Mouse (Mus musculus) liver, embryonic 13.5 days (tissue): Measurements from ENCODE around the gene Acly. TPM values are rescaled to one million over a fixed set of nuclear protein-coding genes. Genes with fewer than 3 reads are reported as not detected.
A peak's percentile ranks its signal among the peaks of the same experiment; 100 is the strongest.

Source experiments
- ATAC-seq: fragments of 200-750 bp; cut with Nextera tagmentation; 2 replicates; pipeline ENCODE4 v1.8.0; 2017; ENCODE audit warnings: low read depth, mild to moderate bottlenecking, moderate number of reproducible peaks, moderate library complexity
- DNase-seq: peaks from one replicate; pipeline ENCODE4 v3.0.0; 2022
- H3K27ac ChIP-seq: fragments of 300-500 bp; sonication (generic); 2 replicates; pipeline ENCODE4 v1.5.1; 2015; ENCODE audit warnings: moderate library complexity, mild to moderate bottlenecking, inconsistent platforms
- H3K27me3 ChIP-seq: fragments of 300-500 bp; sonication (generic); 2 replicates; pipeline ENCODE4 v1.6.1; 2015; ENCODE audit warnings: mild to moderate bottlenecking, inconsistent platforms
- H3K36me3 ChIP-seq: fragments of 300-500 bp; sonication (generic); 2 replicates; pipeline ENCODE4 v1.6.1; 2015; ENCODE audit warnings: mild to moderate bottlenecking, inconsistent platforms
- H3K4me1 ChIP-seq: fragments of 300-500 bp; sonication (generic); replicated peaks from 2 replicates; pipeline ENCODE4 v1.6.1; 2015; ENCODE audit warnings: inconsistent platforms
- H3K4me2 ChIP-seq: fragments of 300-500 bp; sonication (generic); 2 replicates; pipeline ENCODE4 v1.6.1; 2015; ENCODE audit warnings: inconsistent platforms, mild to moderate bottlenecking, moderate library complexity
- H3K4me3 ChIP-seq: fragments of 300-500 bp; sonication (generic); replicated peaks from 2 replicates; pipeline ENCODE4 v1.5.1; 2015; ENCODE audit warnings: mild to moderate bottlenecking, inconsistent platforms
- H3K9ac ChIP-seq: fragments of 300-500 bp; sonication (generic); 2 replicates; pipeline ENCODE4 v1.6.1; 2015; ENCODE audit warnings: mild to moderate bottlenecking, inconsistent platforms
- H3K9me3 ChIP-seq: fragments of 300-500 bp; sonication (generic); replicated peaks from 2 replicates; pipeline ENCODE4 v1.6.1; 2016; ENCODE audit warnings: inconsistent platforms
- WGBS: fragments of 180-500 bp; shearing (Covaris S2); methylation state at CpG from one replicate; pipeline ENCODE4 v1.1.7; 2015; ENCODE audit not compliant: insufficient replicate concordance; 5-methylcytosine and 5-hydroxymethylcytosine counted together
- polyA plus RNA-seq: library from polyadenylated mRNA; unstranded; fragments of >200 nt; fragmentation: Nextera tagmentation; extraction: Ambion mirVana; gene quantifications from 2 replicates; pipeline ENCODE4 v1.2.1, GENCODE M21; 2015

The Acly gene
- polyA plus RNA-seq, 1 experiment from 2014 or later, result 86.2 TPM

DNA sequence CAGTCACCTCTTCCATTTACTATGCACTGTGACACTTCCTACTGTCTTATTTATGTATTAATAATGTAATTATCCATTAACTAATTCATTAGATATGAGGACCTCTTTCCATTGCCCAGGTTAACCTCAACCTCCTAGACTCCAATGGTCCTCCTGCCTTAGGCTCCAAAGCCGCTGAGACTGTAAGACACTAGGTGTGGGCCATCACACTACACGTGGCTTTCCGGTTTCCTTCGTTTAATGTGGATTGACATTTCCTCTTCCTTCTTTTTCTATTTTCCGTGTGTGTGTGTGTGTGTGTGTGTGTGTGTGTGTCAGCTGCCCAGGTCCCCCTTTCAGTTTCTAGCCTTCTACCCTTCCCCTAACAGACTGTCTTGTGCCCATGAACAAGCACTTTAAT, 39.4 kb upstream of the Acly start:
- Histone ChIP-seq H3K9ac (no peak overlapping the region), H3K27ac (no peak overlapping the region), H3K4me2 (no peak overlapping the region), H3K36me3 (no peaks in the 10 kb centered on the region), H3K4me3 (no peak overlapping the region), H3K4me1 (peaks cover 12% of the 10 kb centered on the region), H3K27me3 (peaks cover 12% of the 10 kb centered on the region), H3K9me3 (no peaks in the 10 kb centered on the region)
- DNase-seq, result no peak
- 30% methylated on average over 5 of the region's 5 CpGs for WGBS
- ATAC-seq, result no peak

DNA sequence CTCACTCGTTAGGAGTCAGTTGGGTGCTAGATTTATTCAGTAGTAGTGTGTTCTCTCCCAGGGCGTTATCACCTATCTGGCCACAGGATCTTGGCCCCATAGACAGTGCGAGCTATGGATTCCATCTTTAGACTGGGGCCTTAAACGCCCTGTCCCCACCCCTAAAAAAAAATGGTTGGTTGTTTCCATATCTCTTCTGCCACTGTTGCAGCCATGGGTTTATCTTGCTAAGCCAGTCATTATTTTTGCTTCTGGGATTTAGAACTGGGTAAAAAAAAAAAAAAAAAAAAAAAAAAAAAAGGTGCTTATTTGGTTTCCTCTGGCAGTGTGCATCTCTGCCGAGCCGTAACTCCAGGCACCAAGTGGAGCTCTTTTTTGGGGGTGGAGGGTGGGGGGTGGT, 36.9 kb upstream of the Acly start:
- H3K27ac ChIP-seq, result no peak overlapping the region
- H3K9me3 ChIP-seq, result no peaks in the 10 kb centered on the region
- H3K4me2 ChIP-seq, result no peak overlapping the region
- 0 out of 2 replicates have a peak, but pooled peaks cover 2% of the 10 kb centered on the region for H3K4me1 ChIP-seq
- H3K27me3 ChIP-seq, result no peaks in the 10 kb centered on the region
- no peak overlapping the region for H3K9ac ChIP-seq
- H3K4me3 ChIP-seq, result no peak overlapping the region
- ATAC-seq (no peak), DNase-seq (no peak)
- WGBS, result 46% methylated on average over 6 of the region's 6 CpGs
- H3K36me3 ChIP-seq, result no peaks in the 10 kb centered on the region

GRCm38 (mm10) chr11:100564297-100564696, 36.5 kb upstream of the Acly start:
- Histone ChIP-seq H3K9ac (no peak overlapping the region), H3K9me3 (no peaks in the 10 kb centered on the region), H3K4me3 (no peak overlapping the region), H3K27me3 (no peaks in the 10 kb centered on the region), H3K27ac (no peak overlapping the region), H3K4me2 (no peak overlapping the region), H3K4me1 (0 out of 2 replicates have a peak, but pooled peaks cover 2% of the 10 kb centered on the region), H3K36me3 (no peaks in the 10 kb centered on the region)
- no peak for DNase-seq
- 79% methylated on average over 15 of the region's 15 CpGs for WGBS
- no peak for ATAC-seq

- DNase-seq, result no peak
- no peaks in the 10 kb centered on the region for H3K36me3 ChIP-seq
Measured at GRCm38 (mm10) chr11:100561748-100562147, 33.9 kb upstream of the Acly start.

DNA sequence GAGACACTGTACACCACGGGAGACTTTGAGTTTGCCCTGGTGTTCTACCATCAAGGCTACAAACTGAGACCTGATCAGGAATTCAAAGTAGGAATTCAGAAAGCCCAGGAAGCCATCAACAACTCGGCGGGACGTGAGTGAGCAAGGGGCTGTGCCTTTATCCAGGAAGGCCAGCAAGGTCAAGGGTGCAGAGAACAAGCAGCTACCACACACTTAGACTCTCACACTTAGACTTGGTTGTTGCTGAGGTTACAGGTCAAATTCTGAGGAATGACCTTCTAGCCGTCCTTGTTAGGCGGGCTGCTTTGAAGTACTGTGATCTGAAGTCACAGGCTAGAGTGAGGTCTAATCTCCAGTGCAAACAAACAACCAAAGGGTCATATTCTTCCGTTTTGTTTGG, 31.7 kb upstream of the Acly start:
- Histone ChIP-seq H3K27ac (no peak overlapping the region), H3K9me3 (no peaks in the 10 kb centered on the region), H3K4me3 (no peak overlapping the region), H3K36me3 (no peaks in the 10 kb centered on the region), H3K9ac (no peak overlapping the region), H3K4me2 (no peak overlapping the region), H3K4me1 (no peaks in the 10 kb centered on the region), H3K27me3 (no peaks in the 10 kb centered on the region)
- DNase-seq, result no peak
- WGBS, result 59% methylated on average over 7 of the region's 7 CpGs
- no peak for ATAC-seq

More at GRCm38 (mm10) chr11:100561748-100562147, 33.9 kb upstream of the Acly start:
- WGBS, result 55% methylated on average over 5 of the region's 5 CpGs
- H3K9me3 ChIP-seq, result no peaks in the 10 kb centered on the region
- H3K9ac ChIP-seq, result no peak overlapping the region
- H3K4me3 ChIP-seq, result no peak overlapping the region
- no peaks in the 10 kb centered on the region for H3K4me1 ChIP-seq
- H3K27me3 ChIP-seq, result no peaks in the 10 kb centered on the region
- H3K4me2 ChIP-seq, result no peak overlapping the region
- H3K27ac ChIP-seq, result no peak overlapping the region
- no peak for ATAC-seq

DNA sequence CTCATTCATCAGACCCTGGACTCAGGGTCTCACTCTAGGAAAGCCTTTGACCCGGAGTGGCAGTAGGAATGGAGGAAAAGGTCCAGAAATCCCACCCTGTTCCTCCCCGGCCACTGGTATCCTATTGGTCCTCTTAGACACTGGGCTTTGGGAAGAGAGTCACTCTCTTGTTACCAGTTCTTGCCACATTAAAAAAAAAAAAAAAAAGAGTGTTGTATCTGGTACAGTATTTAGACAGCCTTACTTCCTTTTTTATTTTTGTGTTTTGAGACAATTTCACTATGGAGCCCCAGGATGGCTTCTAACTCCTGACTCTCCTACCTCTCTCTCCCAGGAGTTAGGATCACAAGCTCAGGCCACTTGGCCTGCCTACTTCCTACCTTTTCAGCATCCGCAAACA, 29.8 kb upstream of the Acly start:
- H3K27me3 ChIP-seq, result no peaks in the 10 kb centered on the region
- WGBS, result 66% methylated on average over 3 of the region's 3 CpGs
- no peak for ATAC-seq

GRCm38 (mm10) chr11:100555583-100555982, 27.8 kb upstream of the Acly start:
- Histone ChIP-seq H3K9me3 (no peaks in the 10 kb centered on the region), H3K4me3 (peak overlapping the region; percentile 7; the same call in 1 of the 2 replicates), H3K9ac (0 out of 2 replicates have a peak overlapping the region, but pooled peaks have one; percentile 4), H3K4me1 (no peaks in the 10 kb centered on the region), H3K36me3 (no peaks in the 10 kb centered on the region), H3K4me2 (peak overlapping the region; percentile 32), H3K27ac (no peak overlapping the region), H3K27me3 (no peaks in the 10 kb centered on the region)
- 11% methylated on average over 11 of the region's 11 CpGs for WGBS
- DNase-seq (peak; percentile 40), ATAC-seq (peak; percentile 62)

More for the DNA sequence above, 29.8 kb upstream of the Acly start:
- no peak overlapping the region for H3K4me3 ChIP-seq
- H3K9me3 ChIP-seq, result no peaks in the 10 kb centered on the region
- H3K4me2 ChIP-seq, result no peak overlapping the region
- no peaks in the 10 kb centered on the region for H3K4me1 ChIP-seq
- no peak overlapping the region for H3K9ac ChIP-seq
- DNase-seq, result no peak
- no peak overlapping the region for H3K27ac ChIP-seq
- no peaks in the 10 kb centered on the region for H3K36me3 ChIP-seq

DNA sequence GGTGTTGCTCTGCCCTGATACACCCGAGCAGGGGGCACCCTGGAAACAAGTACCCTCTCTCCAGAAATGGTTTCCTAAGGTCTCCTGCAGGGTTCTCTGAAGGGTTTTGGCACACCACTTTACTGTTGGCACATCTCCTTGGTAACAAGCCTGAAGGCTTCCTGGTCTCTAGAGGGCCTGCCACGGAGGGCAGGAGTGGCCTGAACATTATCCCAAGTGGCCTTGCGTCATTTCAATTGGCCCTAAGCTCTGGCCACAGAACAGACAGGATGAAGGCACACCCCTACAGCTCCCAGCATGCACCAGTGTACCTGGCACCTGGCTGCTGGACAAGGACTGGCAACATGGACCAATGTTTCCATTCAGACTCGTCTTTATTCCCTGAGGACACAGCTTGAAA, 25.0 kb upstream of the Acly start:
- Histone ChIP-seq H3K9ac (no peak overlapping the region), H3K9me3 (no peaks in the 10 kb centered on the region), H3K4me1 (peaks cover 6% of the 10 kb centered on the region; the same call in 1 of the 2 replicates), H3K4me2 (no peak overlapping the region), H3K27me3 (no peaks in the 10 kb centered on the region), H3K27ac (no peak overlapping the region), H3K4me3 (no peak overlapping the region), H3K36me3 (no peaks in the 10 kb centered on the region)
- no peak for DNase-seq
- no peak for ATAC-seq
- 75% methylated on average over 4 of the region's 4 CpGs for WGBS

DNA sequence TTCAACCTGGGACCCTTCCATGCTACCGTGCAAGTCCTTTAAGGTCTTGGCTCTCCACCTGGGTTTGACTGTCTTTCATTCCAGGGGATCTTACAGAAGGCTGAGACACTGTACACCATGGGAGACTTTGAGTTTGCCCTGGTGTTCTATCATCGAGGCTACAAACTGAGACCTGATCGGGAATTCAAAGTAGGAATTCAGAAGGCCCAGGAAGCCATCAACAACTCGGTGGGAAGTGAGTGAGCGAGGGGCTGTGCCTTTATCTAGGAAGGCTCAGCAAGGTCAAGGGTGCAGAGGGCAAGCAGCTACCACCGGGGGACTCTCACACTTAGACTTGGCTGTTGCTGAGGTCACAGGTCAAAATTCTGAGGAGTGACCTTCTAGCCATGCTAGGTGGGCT, 22.3 kb upstream of the Acly start:
- Histone ChIP-seq H3K9ac (no peak overlapping the region), H3K4me1 (peaks cover 20% of the 10 kb centered on the region), H3K4me2 (no peak overlapping the region), H3K9me3 (no peaks in the 10 kb centered on the region), H3K27ac (no peak overlapping the region), H3K36me3 (no peaks in the 10 kb centered on the region), H3K4me3 (no peak overlapping the region), H3K27me3 (no peaks in the 10 kb centered on the region)
- 56% methylated on average over 6 of the region's 6 CpGs for WGBS
- no peak for DNase-seq
- ATAC-seq, result no peak

DNA sequence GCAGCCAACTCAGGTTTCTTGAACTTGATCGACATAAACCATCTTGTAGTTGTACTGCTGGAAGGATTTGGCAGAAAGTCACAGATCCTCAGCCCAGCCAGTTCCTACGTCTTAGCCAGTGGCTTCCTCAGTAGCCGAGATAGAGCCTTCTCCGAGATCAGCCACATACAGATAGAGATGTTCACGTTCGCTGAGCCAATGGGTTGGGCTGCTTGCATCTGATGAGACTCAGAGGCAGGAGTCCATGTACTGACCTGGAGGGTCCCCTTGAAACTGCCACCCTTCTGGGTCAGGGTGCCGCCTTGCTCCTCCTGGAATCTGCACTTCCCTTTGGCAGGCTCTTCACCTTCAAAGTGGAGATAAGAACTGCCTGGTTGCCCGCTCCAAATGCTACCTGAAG, 21.7 kb upstream of the Acly start:
- Histone ChIP-seq H3K36me3 (no peaks in the 10 kb centered on the region), H3K4me3 (no peak overlapping the region), H3K4me1 (peaks cover 26% of the 10 kb centered on the region), H3K27me3 (no peaks in the 10 kb centered on the region), H3K27ac (no peak overlapping the region), H3K9ac (no peak overlapping the region), H3K9me3 (no peaks in the 10 kb centered on the region), H3K4me2 (no peak overlapping the region)
- 61% methylated on average over 8 of the region's 8 CpGs for WGBS
- no peak for DNase-seq
- ATAC-seq, result no peak

GRCm38 (mm10) chr11:100548141-100548540, 20.3 kb upstream of the Acly start:
- no peaks in the 10 kb centered on the region for H3K27me3 ChIP-seq
- no peaks in the 10 kb centered on the region for H3K9me3 ChIP-seq
- no peak overlapping the region for H3K4me3 ChIP-seq
- no peak overlapping the region for H3K4me2 ChIP-seq
- no peak for DNase-seq
- no peak overlapping the region for H3K27ac ChIP-seq
- H3K9ac ChIP-seq, result no peak overlapping the region
- no peaks in the 10 kb centered on the region for H3K36me3 ChIP-seq
- no peak for ATAC-seq
- WGBS, result 45% methylated on average over 6 of the region's 6 CpGs
- peaks cover 26% of the 10 kb centered on the region for H3K4me1 ChIP-seq

GRCm38 (mm10) chr11:100546955-100547354, 19.2 kb upstream of the Acly start:
- no peak overlapping the region for H3K4me2 ChIP-seq

More at GRCm38 (mm10) chr11:100546955-100547354, 19.2 kb upstream of the Acly start:
- peaks cover 26% of the 10 kb centered on the region for H3K4me1 ChIP-seq
- no peaks in the 10 kb centered on the region for H3K36me3 ChIP-seq
- H3K27me3 ChIP-seq, result no peaks in the 10 kb centered on the region
- H3K9ac ChIP-seq, result no peak overlapping the region
- H3K4me3 ChIP-seq, result no peak overlapping the region
- H3K27ac ChIP-seq, result no peak overlapping the region
- H3K9me3 ChIP-seq, result no peaks in the 10 kb centered on the region
- no peak for ATAC-seq
- no peak for DNase-seq
- WGBS, result 70% methylated on average over 6 of the region's 6 CpGs
